Mouse (Mus musculus) left cerebral cortex, postnatal 10 days (tissue): Measurements from ENCODE around the gene Ski. TPM values are rescaled to one million over a fixed set of nuclear protein-coding genes. Genes with fewer than 3 reads are reported as not detected.

ENCODE experiments used
- DNase-seq, 2 experiments: peaks; one replicate each; pipeline ENCODE4 v3.0.0; 2021 to 2022; ENCODE audit warnings: low spot score in 2 of 2, mixed read lengths in 1 of 2; ENCODE audit errors: extremely low spot score in 1 of 2
- intact Hi-C: fragments of 180-260 bp; cut with DNase I; formaldehyde crosslinking; loops from one replicate; pipeline ENCODE4 v1.15.1; 2025
- total RNA-seq, 2 experiments: library from RNA; stranded (reverse); gene quantifications; 2 replicates each; pipeline ENCODE4 v1.2.3; 2021

Ski gene
- total RNA-seq, 2 experiments from 2014 or later, result 108 to 111 TPM

- intact Hi-C loops, result no loop called here
- DNase-seq, result no peak
These were observed 77.7 kb downstream of the Ski start for GRCm38 (mm10) chr4:155144548-155145180.

- intact Hi-C loops, result no loop called here
- peak; percentile 59 to 79 for DNase-seq
These were observed 78.4 kb downstream of the Ski start for GRCm38 (mm10) chr4:155143871-155144502.

GRCm38 (mm10) chr4:155143411-155143810 is 79.0 kb downstream of the Ski start:
- intact Hi-C loops, result no loop called here
- DNase-seq, result no peak

GRCm38 (mm10) chr4:155142836-155143235 is 79.6 kb downstream of the Ski start:
- intact Hi-C loops, result no loop called here

GRCm38 (mm10) chr4:155140795-155141265 is 81.6 kb downstream of the Ski start:
- DNase-seq, result peak in 1 of 2 experiments; percentile 68
- intact Hi-C loops, result no loop called here

More at GRCm38 (mm10) chr4:155142836-155143235, 79.6 kb downstream of the Ski start:
- DNase-seq, result no peak

- no peak for DNase-seq
- intact Hi-C loops, result no loop called here
These were observed 82.2 kb downstream of the Ski start for GRCm38 (mm10) chr4:155140150-155140549.

GRCm38 (mm10) chr4:155139281-155140045 is 82.9 kb downstream of the Ski start:
- DNase-seq, result no peak
- intact Hi-C loops, result no loop called here

GRCm38 (mm10) chr4:155138451-155138850 is 83.9 kb downstream of the Ski start:
- DNase-seq, result no peak
- intact Hi-C loops, result no loop called here

GRCm38 (mm10) chr4:155137891-155138290 is 84.5 kb downstream of the Ski start:
- intact Hi-C loops, result no loop called here
- no peak for DNase-seq

- intact Hi-C loops, result no loop called here
- DNase-seq, result no peak
These were observed 86.3 kb downstream of the Ski start for GRCm38 (mm10) chr4:155135909-155136585.

GRCm38 (mm10) chr4:155134686-155135172 is 87.7 kb downstream of the Ski start:
- no peak for DNase-seq
- intact Hi-C loops, result no loop called here

GRCm38 (mm10) chr4:155133658-155134417 is 88.6 kb downstream of the Ski start:
- intact Hi-C loops, result no loop called here
- no peak for DNase-seq

- intact Hi-C loops, result no loop called here
- DNase-seq, result no peak
These were observed 89.2 kb downstream of the Ski start for GRCm38 (mm10) chr4:155133188-155133587.

- intact Hi-C loops, result no loop called here
- DNase-seq, result no peak
These were observed 91.8 kb downstream of the Ski start for GRCm38 (mm10) chr4:155130616-155131015.

- intact Hi-C loops, result no loop called here
- DNase-seq, result peak; percentile 84 to 87
These were observed 92.4 kb downstream of the Ski start for GRCm38 (mm10) chr4:155129996-155130395.

GRCm38 (mm10) chr4:155129132-155129917 is 93.1 kb downstream of the Ski start:
- peak in 1 of 2 experiments; percentile 45 for DNase-seq
- intact Hi-C loops, result no loop called here

- peak in 1 of 2 experiments; percentile 31 for DNase-seq
- intact Hi-C loops, result no loop called here
These were observed 94.0 kb downstream of the Ski start for GRCm38 (mm10) chr4:155128411-155128810.
